Comparison of ENCODE assay signal across 8 mouse cellular contexts in genomic region chr17:8311751-8312150, GRCm38 (mm10). TPM values are rescaled to one million over a fixed set of nuclear protein-coding genes. Genes with fewer than 3 reads are reported as not detected.
DNase-seq lines count a peak whose midpoint lies in the region; ATAC-seq and TF ChIP-seq lines count a peak whose summit lies in the region.

No protein-coding gene starts in this region.

- H3K36me3 ChIP-seq in forebrain, embryonic 13.5 days (ENCODE audit: poor library complexity, severe bottlenecking) = no peaks in the 10 kb centered on the region
- no peaks in the 10 kb centered on the region for H3K36me3 ChIP-seq in limb, embryonic 14.5 days (ENCODE audit: control insufficient read depth, insufficient read depth, low read length)
- no peaks in the 10 kb centered on the region for H3K36me3 ChIP-seq in neural tube, embryonic 12.5 days

- H3K9me3 ChIP-seq in forebrain, embryonic 13.5 days (replicated peaks) = no peaks in the 10 kb centered on the region
- H3K9me3 ChIP-seq in limb, embryonic 14.5 days (ENCODE audit: control insufficient read depth, low read length) = no peaks in the 10 kb centered on the region
- H3K9me3 ChIP-seq in neural tube, embryonic 12.5 days = no peaks in the 10 kb centered on the region

- TF ChIP-seq POLR2A in limb, embryonic 14.5 days (IDR thresholded peaks at IDR 0.05; ENCODE audit: borderline replicate concordance, extremely low read depth, insufficient read depth, insufficient read length) = no peak

- peak overlapping the region; percentile 69 for H3K4me2 ChIP-seq in forebrain, embryonic 13.5 days
- peak overlapping the region; percentile 73 for H3K4me2 ChIP-seq in limb, embryonic 14.5 days (replicated peaks; ENCODE audit: low read depth, low read length, severe bottlenecking)
- peak overlapping the region; percentile 76 for H3K4me2 ChIP-seq in neural tube, embryonic 12.5 days (replicated peaks)

- peaks cover 27% of the 10 kb centered on the region for H3K4me1 ChIP-seq in forebrain, embryonic 13.5 days
- H3K4me1 ChIP-seq in limb, embryonic 14.5 days (ENCODE audit: control insufficient read depth, insufficient read depth, low read length) = peaks cover 10% of the 10 kb centered on the region
- H3K4me1 ChIP-seq in neural tube, embryonic 12.5 days = peaks cover 18% of the 10 kb centered on the region

- peak overlapping the region; percentile 92 for H3K4me3 ChIP-seq in left cerebral cortex, adult 2 months
- H3K4me3 ChIP-seq in forebrain, embryonic 13.5 days = peak overlapping the region; percentile 93
- H3K4me3 ChIP-seq in limb, embryonic 14.5 days (replicated peaks; ENCODE audit: low read length) = peak overlapping the region; percentile 78
- H3K4me3 ChIP-seq in neural tube, embryonic 12.5 days = peak overlapping the region; percentile 86

- DNase-seq in left cerebral cortex, adult 2 months (ENCODE audit: extremely low spot score in 1 of 2, low spot score in 2 of 2) = no peak
- DNase-seq in left cerebral cortex, adult 18-20 months (ENCODE audit: low spot score in 2 of 2) = no peak
- DNase-seq in limb, embryonic 14.5 days (ENCODE audit: low spot score) = no peak
- no peak for DNase-seq in cerebellum, postnatal 4 days (ENCODE audit: low spot score in 2 of 2)
- no peak for DNase-seq in layer of hippocampus, adult 9-11 months
- DNase-seq in right cerebral cortex, postnatal 10 days (ENCODE audit: low spot score in 2 of 2) = no peak

- no peak for ATAC-seq in forebrain, embryonic 13.5 days
- no peak for ATAC-seq in limb, embryonic 14.5 days (ENCODE audit: low FRiP score, low read depth)
- ATAC-seq in neural tube, embryonic 12.5 days (ENCODE audit: low FRiP score, low read depth) = no peak

- intact Hi-C loops in left cerebral cortex, adult 2 months (cut with DNase I) = loop anchor here (1.0 kb wide), 2 partner anchors 28 to 61 kb away; no protein-coding TSS in a partner anchor

- TF ChIP-seq CTCF in left cerebral cortex, adult 2 months (IDR thresholded peaks at IDR 0.05) = no peak

- H3K9ac ChIP-seq in forebrain, embryonic 13.5 days = peak overlapping the region; percentile 81
- H3K9ac ChIP-seq in limb, embryonic 14.5 days (ENCODE audit: low read depth, low read length, severe bottlenecking) = peak overlapping the region; percentile 66
- H3K9ac ChIP-seq in neural tube, embryonic 12.5 days = peak overlapping the region; percentile 72

- H3K27me3 ChIP-seq in forebrain, embryonic 13.5 days = no peaks in the 10 kb centered on the region
- H3K27me3 ChIP-seq in limb, embryonic 14.5 days (ENCODE audit: control insufficient read depth, insufficient read depth, low read length) = no peaks in the 10 kb centered on the region
- H3K27me3 ChIP-seq in neural tube, embryonic 12.5 days (replicated peaks) = no peaks in the 10 kb centered on the region

- H3K27ac ChIP-seq in left cerebral cortex, adult 2 months = peak overlapping the region; percentile 95; the same call in 1 of the 2 replicates
- no peak overlapping the region for H3K27ac ChIP-seq in forebrain, embryonic 13.5 days
- H3K27ac ChIP-seq in limb, embryonic 14.5 days (replicated peaks; ENCODE audit: low read depth, low read length) = no peak overlapping the region
- H3K27ac ChIP-seq in neural tube, embryonic 12.5 days = no peak overlapping the region

- WGBS in forebrain, embryonic 13.5 days = 51% methylated on average over 3 of the region's 3 CpGs
- 45% methylated on average over 3 of the region's 3 CpGs for WGBS in limb, embryonic 14.5 days
- 49% methylated on average over 3 of the region's 3 CpGs for WGBS in neural tube, embryonic 12.5 days

RNA-seq across cellular contexts. Expression of gene Sft2d1, which starts 0.8 kb away (rescaled TPM):
- total RNA-seq in left cerebral cortex, adult 2 months (2021) = 10 to 100 TPM; 63.8 to 65.7 TPM
- 10 to 100 TPM; 62.1 to 63.8 TPM for total RNA-seq in left cerebral cortex, adult 18-20 months (2021)
- polyA plus RNA-seq in forebrain, embryonic 13.5 days (2015; fragmentation: Nextera tagmentation; extraction: Ambion mirVana) = 113 and 114 TPM in 2 replicates
- polyA plus RNA-seq in limb, embryonic 14.5 days (2012; rRNA removed) = 103 and 115 TPM in 2 replicates
- 55.8 and 70.1 TPM in 2 replicates for polyA plus RNA-seq in limb, embryonic 14.5 days (2014; fragmentation: Nextera tagmentation; extraction: Ambion mirVana)
- 104 and 109 TPM in 2 replicates for polyA plus RNA-seq in neural tube, embryonic 12.5 days (2016; fragmentation: Nextera tagmentation; extraction: Ambion mirVana)

RNA-seq across cellular contexts. Expression of gene Prr18, which starts 25.5 kb away (rescaled TPM):
- 10 to 100 TPM; 12.6 to 15.5 TPM for total RNA-seq in left cerebral cortex, adult 2 months (2021)
- total RNA-seq in left cerebral cortex, adult 18-20 months (2021) = 10 to 100 TPM; 14.0 to 17.9 TPM
- polyA plus RNA-seq in forebrain, embryonic 13.5 days (2015; fragmentation: Nextera tagmentation; extraction: Ambion mirVana) = 5.1 TPM in 2 replicates
- 1.0 and 1.2 TPM in 2 replicates for polyA plus RNA-seq in limb, embryonic 14.5 days (2012; rRNA removed)
- polyA plus RNA-seq in limb, embryonic 14.5 days (2014; fragmentation: Nextera tagmentation; extraction: Ambion mirVana) = 0.25 and 0.28 TPM in 2 replicates
- polyA plus RNA-seq in neural tube, embryonic 12.5 days (2016; fragmentation: Nextera tagmentation; extraction: Ambion mirVana) = 4.0 and 5.2 TPM in 2 replicates

RNA-seq across cellular contexts. Expression of gene Mpc1, which starts 29.0 kb away (rescaled TPM):
- 100 to 1,000 TPM; 170 to 173 TPM for total RNA-seq in left cerebral cortex, adult 2 months (2021)
- 100 to 1,000 TPM; 161 to 169 TPM for total RNA-seq in left cerebral cortex, adult 18-20 months (2021)
- 219 and 228 TPM in 2 replicates for polyA plus RNA-seq in forebrain, embryonic 13.5 days (2015; fragmentation: Nextera tagmentation; extraction: Ambion mirVana)
- polyA plus RNA-seq in limb, embryonic 14.5 days (2012; rRNA removed) = 90.2 and 95.6 TPM in 2 replicates
- 175 and 184 TPM in 2 replicates for polyA plus RNA-seq in limb, embryonic 14.5 days (2014; fragmentation: Nextera tagmentation; extraction: Ambion mirVana)
- polyA plus RNA-seq in neural tube, embryonic 12.5 days (2016; fragmentation: Nextera tagmentation; extraction: Ambion mirVana) = 162 and 168 TPM in 2 replicates

RNA-seq across cellular contexts. Expression of gene T2, which starts 44.0 kb away (rescaled TPM):
- under 1 TPM; 0.70 to 0.79 TPM for total RNA-seq in left cerebral cortex, adult 2 months (2021)
- total RNA-seq in left cerebral cortex, adult 18-20 months (2021) = 1 to 10 TPM in 1 of 2 experiments, under 1 TPM in 1; 0.84 to 1.3 TPM
- 0.41 and 0.53 TPM in 2 replicates for polyA plus RNA-seq in forebrain, embryonic 13.5 days (2015; fragmentation: Nextera tagmentation; extraction: Ambion mirVana)
- 1.7 and 2.3 TPM in 2 replicates for polyA plus RNA-seq in limb, embryonic 14.5 days (2012; rRNA removed)
- polyA plus RNA-seq in limb, embryonic 14.5 days (2014; fragmentation: Nextera tagmentation; extraction: Ambion mirVana) = 0.32 TPM in 1 of 2 replicates, not detected in the other
- polyA plus RNA-seq in neural tube, embryonic 12.5 days (2016; fragmentation: Nextera tagmentation; extraction: Ambion mirVana) = 0.41 and 0.44 TPM in 2 replicates
